Mouse (Mus musculus): ENCODE measurements around the gene Ern1. TPM values are rescaled to one million over a fixed set of nuclear protein-coding genes. Genes with fewer than 3 reads are reported as not detected.

Ern1 gene
- polyA plus RNA-seq, 1 experiment, result 18.1 TPM

DNA sequence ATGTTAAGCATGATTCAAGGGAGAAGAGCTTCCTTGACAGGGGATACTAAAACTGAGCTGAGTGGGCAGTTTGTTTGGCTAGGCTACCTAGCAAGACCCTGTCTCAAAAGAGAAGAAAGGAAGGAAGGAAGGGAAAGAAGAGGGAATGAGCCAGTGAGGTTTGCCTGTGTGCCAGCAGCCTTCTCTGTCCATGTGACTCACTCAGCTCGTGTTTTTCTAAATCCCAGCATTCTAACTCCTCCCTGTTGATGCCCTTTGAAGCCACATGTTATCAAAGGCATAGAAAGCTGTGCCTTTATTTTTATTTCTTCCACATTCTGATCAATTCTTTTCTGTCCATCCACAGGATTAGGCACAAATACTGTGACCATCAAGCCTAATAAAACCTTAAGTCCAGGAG lies 40.3 kb upstream of the Ern1 start:
- 66% methylated on average over 1 of the region's 1 CpGs for WGBS
- H3K4me1 ChIP-seq (replicated peaks; ENCODE audit: control insufficient read depth, insufficient read depth, low read length), result peaks cover 3% of the 10 kb centered on the region; the same call in 1 of the 2 replicates
- no peak overlapping the region for H3K27ac ChIP-seq (ENCODE audit: control insufficient read depth, insufficient read depth, low read length)

DNA sequence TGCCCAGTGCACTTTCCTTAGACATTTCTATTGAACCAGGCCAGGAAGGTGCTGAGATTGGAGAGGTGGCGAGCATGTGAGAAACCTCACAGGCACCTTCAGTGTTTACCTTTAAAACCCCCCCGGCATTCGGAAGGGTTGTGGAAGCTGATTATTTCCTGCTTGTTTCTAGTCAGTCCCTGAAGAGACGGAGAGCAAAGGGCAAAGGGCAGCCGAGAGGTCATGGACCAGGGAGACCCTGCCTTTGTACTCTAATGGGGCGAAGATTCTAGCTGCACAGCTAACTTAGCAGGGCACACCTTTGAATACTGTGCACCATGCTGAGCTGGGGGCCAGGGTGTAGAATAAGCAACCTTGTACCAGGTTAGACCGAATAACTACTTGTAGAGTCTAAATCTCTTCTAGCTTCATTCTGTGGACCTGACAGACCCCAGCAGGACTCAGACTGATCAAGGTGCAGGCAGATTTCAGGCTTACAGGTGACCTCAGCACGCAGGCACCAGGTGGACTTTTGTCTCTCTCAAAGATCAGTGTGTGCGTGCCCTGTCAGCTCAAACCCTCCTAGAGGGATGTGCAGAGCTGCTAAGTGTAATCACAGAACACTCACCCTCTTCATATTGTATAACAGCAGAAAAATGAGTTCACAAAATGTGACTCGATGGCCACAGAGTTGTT lies 39.6 kb upstream of the Ern1 start:
- TF ChIP-seq CTCF (IDR thresholded peaks at IDR 0.05; ENCODE audit: borderline replicate concordance, control insufficient read depth, extremely low read depth, insufficient read depth, low read length, poor library complexity) (no peak), POLR2A (IDR thresholded peaks at IDR 0.05; ENCODE audit: control insufficient read depth, extremely low read depth, insufficient read depth, low read length, poor library complexity) (no peak)
- WGBS, result 98% methylated on average over 10 of the region's 10 CpGs
- DNase-seq, result no peak
- Histone ChIP-seq H3K27ac (ENCODE audit: control insufficient read depth, insufficient read depth, low read length) (no peak overlapping the region; the same call in 1 of the 2 replicates), H3K36me3 (ENCODE audit: control insufficient read depth, insufficient read depth, low read length) (no peaks in the 10 kb centered on the region), H3K4me3 (ENCODE audit: control insufficient read depth, insufficient read depth, low read length) (no peak overlapping the region), H3K27me3 (ENCODE audit: control insufficient read depth, insufficient read depth, low read length) (no peaks in the 10 kb centered on the region), H3K4me1 (replicated peaks; ENCODE audit: control insufficient read depth, insufficient read depth, low read length) (peaks cover 3% of the 10 kb centered on the region; the same call in 1 of the 2 replicates)

More for the DNA sequence above, 40.3 kb upstream of the Ern1 start:
- TF ChIP-seq CTCF (IDR thresholded peaks at IDR 0.05; ENCODE audit: borderline replicate concordance, control insufficient read depth, extremely low read depth, insufficient read depth, low read length, poor library complexity), result no peak
- no peak for TF ChIP-seq POLR2A (IDR thresholded peaks at IDR 0.05; ENCODE audit: control insufficient read depth, extremely low read depth, insufficient read depth, low read length, poor library complexity)
- Histone ChIP-seq H3K27me3 (ENCODE audit: control insufficient read depth, insufficient read depth, low read length) (no peaks in the 10 kb centered on the region), H3K4me3 (ENCODE audit: control insufficient read depth, insufficient read depth, low read length) (no peak overlapping the region), H3K36me3 (ENCODE audit: control insufficient read depth, insufficient read depth, low read length) (no peaks in the 10 kb centered on the region)
- DNase-seq, result no peak

DNA sequence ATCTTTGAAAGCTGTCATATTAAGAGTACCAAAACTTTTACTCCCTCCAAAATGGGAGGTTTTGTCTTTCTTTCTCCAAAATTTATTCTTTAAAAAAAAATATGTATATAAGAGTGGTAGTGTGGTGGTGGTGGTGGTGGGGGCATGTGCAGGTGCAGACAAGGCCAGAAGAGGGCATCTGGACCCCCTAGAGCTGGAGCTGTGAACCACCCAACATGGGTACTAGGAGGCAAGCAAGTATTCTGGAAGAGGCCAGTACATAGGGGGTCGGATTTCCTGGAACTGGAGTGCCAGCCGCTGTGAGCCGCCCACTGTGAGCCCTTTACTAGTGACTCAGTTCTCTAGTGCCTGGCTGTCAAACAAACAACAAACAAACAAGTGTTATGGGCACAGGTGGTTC lies 34.9 kb upstream of the Ern1 start:
- Histone ChIP-seq H3K27me3 (ENCODE audit: control insufficient read depth, insufficient read depth, low read length) (no peaks in the 10 kb centered on the region), H3K4me3 (ENCODE audit: control insufficient read depth, insufficient read depth, low read length) (no peak overlapping the region), H3K27ac (ENCODE audit: control insufficient read depth, insufficient read depth, low read length) (no peak overlapping the region), H3K4me1 (replicated peaks; ENCODE audit: control insufficient read depth, insufficient read depth, low read length) (peaks cover 3% of the 10 kb centered on the region; the same call in 1 of the 2 replicates), H3K36me3 (ENCODE audit: control insufficient read depth, insufficient read depth, low read length) (peaks cover 4% of the 10 kb centered on the region; the same call in 1 of the 2 replicates)
- TF ChIP-seq POLR2A (IDR thresholded peaks at IDR 0.05; ENCODE audit: control insufficient read depth, extremely low read depth, insufficient read depth, low read length, poor library complexity), result no peak
- peak; percentile 60; the same call in 1 of the 2 replicates for TF ChIP-seq CTCF (IDR thresholded peaks at IDR 0.05; ENCODE audit: borderline replicate concordance, control insufficient read depth, extremely low read depth, insufficient read depth, low read length, poor library complexity)
- WGBS, result 89% methylated on average over 3 of the region's 3 CpGs
- peak; percentile 37 for DNase-seq

- TF ChIP-seq POLR2A (IDR thresholded peaks at IDR 0.05; ENCODE audit: control insufficient read depth, extremely low read depth, insufficient read depth, low read length, poor library complexity) (no peak), CTCF (IDR thresholded peaks at IDR 0.05; ENCODE audit: borderline replicate concordance, control insufficient read depth, extremely low read depth, insufficient read depth, low read length, poor library complexity) (no peak)
- H3K4me1 ChIP-seq (replicated peaks; ENCODE audit: control insufficient read depth, insufficient read depth, low read length), result peaks cover 3% of the 10 kb centered on the region; the same call in 1 of the 2 replicates
- no peak overlapping the region for H3K4me3 ChIP-seq (ENCODE audit: control insufficient read depth, insufficient read depth, low read length)
- no peaks in the 10 kb centered on the region for H3K27me3 ChIP-seq (ENCODE audit: control insufficient read depth, insufficient read depth, low read length)
- DNase-seq, result no peak
- peaks cover 4% of the 10 kb centered on the region; the same call in 1 of the 2 replicates for H3K36me3 ChIP-seq (ENCODE audit: control insufficient read depth, insufficient read depth, low read length)
- 96% methylated on average over 4 of the region's 4 CpGs for WGBS
- no peak overlapping the region for H3K27ac ChIP-seq (ENCODE audit: control insufficient read depth, insufficient read depth, low read length)
Measured at GRCm38 (mm10) chr11:106521612-106522011, 34.0 kb upstream of the Ern1 start.

DNA sequence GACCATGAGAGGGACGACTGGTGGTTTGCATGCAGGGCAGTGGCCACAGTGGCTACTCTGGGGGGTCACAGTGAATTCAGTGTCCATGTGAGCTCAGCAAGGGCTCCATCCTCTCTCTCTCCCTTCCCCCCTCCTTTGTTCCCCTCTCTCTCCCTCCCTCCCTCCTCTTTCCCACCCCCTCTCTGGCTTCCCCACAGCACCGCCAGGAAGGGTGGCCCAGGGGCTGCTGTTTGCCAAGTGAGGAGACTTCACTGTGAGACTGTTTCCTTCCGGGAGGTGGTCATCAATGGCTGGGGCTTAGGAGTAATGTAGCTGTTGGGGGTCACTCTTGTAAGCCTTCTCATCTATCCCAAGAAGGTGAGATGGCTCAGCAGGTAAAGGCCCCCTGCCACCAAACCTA lies 32.8 kb upstream of the Ern1 start:
- H3K4me1 ChIP-seq (replicated peaks; ENCODE audit: control insufficient read depth, insufficient read depth, low read length), result no peaks in the 10 kb centered on the region
- 95% methylated on average over 3 of the region's 3 CpGs for WGBS
- TF ChIP-seq POLR2A (IDR thresholded peaks at IDR 0.05; ENCODE audit: control insufficient read depth, extremely low read depth, insufficient read depth, low read length, poor library complexity) (no peak), CTCF (IDR thresholded peaks at IDR 0.05; ENCODE audit: borderline replicate concordance, control insufficient read depth, extremely low read depth, insufficient read depth, low read length, poor library complexity) (no peak)
- no peak overlapping the region for H3K27ac ChIP-seq (ENCODE audit: control insufficient read depth, insufficient read depth, low read length)
- H3K27me3 ChIP-seq (ENCODE audit: control insufficient read depth, insufficient read depth, low read length), result no peaks in the 10 kb centered on the region
- no peak overlapping the region for H3K4me3 ChIP-seq (ENCODE audit: control insufficient read depth, insufficient read depth, low read length)
- peaks cover 4% of the 10 kb centered on the region; the same call in 1 of the 2 replicates for H3K36me3 ChIP-seq (ENCODE audit: control insufficient read depth, insufficient read depth, low read length)
- no peak for DNase-seq

DNA sequence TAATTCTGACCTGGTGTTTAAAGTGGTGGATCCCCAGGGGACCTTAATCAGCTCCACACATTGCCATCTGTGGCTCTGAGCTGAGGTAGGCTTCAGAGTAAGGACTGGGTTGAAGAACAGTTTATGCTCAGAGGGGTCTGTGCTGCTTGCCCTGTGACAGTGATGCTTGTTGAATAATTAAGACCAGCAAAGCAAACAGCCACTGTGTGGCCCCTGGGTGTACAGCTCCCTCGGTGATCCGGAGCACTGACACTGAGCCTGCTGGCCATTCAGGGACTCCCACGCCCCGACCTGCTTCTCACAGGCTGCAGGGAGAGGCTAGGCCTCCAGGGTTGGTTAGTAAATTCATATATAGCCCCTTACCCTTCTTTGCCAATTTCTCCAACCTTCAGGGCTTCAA lies 31.9 kb upstream of the Ern1 start:
- no peak for TF ChIP-seq POLR2A (IDR thresholded peaks at IDR 0.05; ENCODE audit: control insufficient read depth, extremely low read depth, insufficient read depth, low read length, poor library complexity)
- no peak for TF ChIP-seq CTCF (IDR thresholded peaks at IDR 0.05; ENCODE audit: borderline replicate concordance, control insufficient read depth, extremely low read depth, insufficient read depth, low read length, poor library complexity)
- Histone ChIP-seq H3K4me3 (ENCODE audit: control insufficient read depth, insufficient read depth, low read length) (no peak overlapping the region), H3K27me3 (ENCODE audit: control insufficient read depth, insufficient read depth, low read length) (no peaks in the 10 kb centered on the region), H3K4me1 (replicated peaks; ENCODE audit: control insufficient read depth, insufficient read depth, low read length) (peaks cover 3% of the 10 kb centered on the region; the same call in 1 of the 2 replicates), H3K27ac (ENCODE audit: control insufficient read depth, insufficient read depth, low read length) (no peak overlapping the region), H3K36me3 (ENCODE audit: control insufficient read depth, insufficient read depth, low read length) (peaks cover 4% of the 10 kb centered on the region; the same call in 1 of the 2 replicates)
- DNase-seq, result no peak
- 96% methylated on average over 4 of the region's 4 CpGs for WGBS

Measured in thymus, adult 2 months (tissue).